Mouse (Mus musculus): ENCODE results near the gene Iqce.
A peak's percentile ranks its signal among the peaks of the same experiment; 100 is the strongest.
"Not testable (repeated sequence)": the region's sequence is repeated elsewhere in the genome, so short reads cannot be mapped to it uniquely, and the experiment has no call there.

The Iqce gene

DNA sequence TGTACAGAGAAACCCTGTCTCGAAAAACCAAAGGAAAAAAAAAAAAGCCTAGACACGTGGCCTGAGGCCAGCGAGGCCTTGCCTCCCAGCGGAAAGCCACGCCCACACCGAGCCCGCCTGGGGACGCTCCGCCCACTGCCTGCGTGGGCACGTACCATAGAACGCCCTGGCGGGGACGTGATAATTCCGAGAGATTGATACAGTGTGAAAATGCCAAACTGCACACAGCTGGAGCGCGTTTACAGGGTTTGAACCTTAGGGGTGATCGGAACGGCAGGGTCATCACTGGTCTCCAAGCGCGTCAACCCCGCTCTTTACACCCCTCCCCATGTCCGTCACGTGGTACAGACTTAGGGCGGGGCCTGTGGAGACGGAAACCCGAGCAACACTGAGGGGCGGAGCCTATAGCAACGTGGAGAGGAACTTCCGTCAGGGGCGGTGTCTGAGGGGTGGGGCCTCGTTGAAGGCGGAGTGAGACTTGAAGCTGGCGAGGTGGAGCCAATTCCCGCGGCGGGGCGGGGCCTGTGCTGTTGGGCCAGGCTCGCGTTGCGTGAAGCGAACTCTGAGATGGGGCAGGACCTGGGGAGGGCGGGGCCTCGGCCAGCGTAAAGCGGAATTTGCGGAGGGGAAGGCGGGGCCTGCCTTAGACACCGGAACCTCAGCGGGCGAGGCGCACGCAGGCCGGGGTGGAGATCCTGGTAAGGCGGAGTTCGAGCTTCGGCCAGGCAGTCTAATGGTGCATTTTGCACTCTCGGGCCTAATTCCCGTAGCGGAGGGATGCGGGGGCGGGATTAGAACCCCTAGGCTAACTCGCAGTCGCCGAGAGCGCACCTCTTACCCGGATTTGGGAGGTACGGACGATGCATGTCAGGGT is 2.4 kb upstream of the Iqce start, which contains the start of gene Brat1:
Gene Brat1, plus strand, starts transcription at position 634 of the 874 bp plus-strand sequence.
- peak; percentile 100 for DNase-seq

DNA sequence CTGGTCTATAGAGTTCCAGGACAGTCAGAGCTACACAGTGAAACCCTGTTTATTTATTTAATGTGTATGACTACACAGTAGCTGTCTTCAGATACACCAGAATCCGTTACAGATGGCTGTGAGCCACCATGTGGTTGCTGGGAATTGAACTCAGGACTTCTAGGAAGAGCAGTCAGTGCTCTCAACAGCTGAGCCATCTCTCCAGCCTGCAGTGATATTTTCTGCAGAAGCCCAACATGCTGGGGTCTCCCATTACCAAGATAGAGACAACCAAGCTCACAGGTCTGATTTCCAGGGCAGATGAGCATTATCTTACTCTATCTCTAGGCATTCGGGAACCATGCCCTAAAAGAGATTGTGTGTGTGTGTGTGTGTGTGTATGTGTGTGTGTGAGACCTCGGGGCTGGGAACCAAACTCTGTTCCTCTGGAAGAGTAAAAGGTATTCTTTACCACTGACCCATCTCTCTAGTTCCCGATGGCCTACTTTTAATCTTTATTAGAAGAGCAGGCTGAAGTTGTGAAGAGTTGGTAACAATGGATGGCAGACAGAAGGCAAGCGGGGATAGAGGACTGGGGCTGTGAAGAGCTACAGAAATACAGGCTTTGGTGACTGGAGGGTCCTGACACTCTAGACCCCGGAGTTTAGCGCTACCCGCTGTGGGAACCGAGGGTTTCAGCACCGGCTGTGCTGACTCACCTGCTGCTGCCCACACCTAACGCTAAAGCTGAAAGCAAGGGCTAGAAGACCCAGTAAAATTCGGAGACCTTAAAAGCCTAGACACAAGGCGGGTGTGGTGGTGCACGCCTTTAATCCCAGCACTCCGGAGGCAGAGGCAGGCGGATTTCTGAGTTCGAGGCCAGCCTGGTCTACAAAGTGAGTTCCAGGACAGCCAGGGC is 1.6 kb upstream of the Iqce start:
- no peak for DNase-seq

DNA sequence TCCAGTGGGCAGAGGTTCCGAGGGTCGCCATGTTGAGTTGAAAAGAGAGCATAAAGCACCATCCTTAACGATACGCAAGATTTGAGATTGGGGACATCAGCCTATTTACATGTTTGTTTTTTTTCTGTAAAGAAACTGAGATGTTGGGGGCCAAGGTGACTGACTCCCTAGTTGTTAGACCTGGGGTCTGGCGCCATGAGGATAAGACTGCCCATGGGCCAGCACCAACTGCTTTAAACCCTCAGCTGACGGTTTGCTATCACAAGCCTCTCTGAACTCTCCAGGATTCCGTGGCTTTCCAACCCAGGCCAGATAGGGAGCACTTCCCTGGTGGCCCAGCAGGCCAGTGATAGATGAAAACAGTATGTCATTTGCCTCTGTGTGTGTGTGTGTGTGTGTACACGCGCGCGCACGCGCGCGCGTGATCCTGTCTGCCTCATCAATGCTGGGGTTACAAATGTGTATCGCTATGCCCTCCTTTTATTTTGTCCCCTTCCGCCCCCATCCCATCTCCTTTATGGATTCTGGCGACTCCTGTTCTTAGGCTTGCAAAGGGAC is 519 bp upstream of the Iqce start:
- peak; percentile 8 for DNase-seq

DNA sequence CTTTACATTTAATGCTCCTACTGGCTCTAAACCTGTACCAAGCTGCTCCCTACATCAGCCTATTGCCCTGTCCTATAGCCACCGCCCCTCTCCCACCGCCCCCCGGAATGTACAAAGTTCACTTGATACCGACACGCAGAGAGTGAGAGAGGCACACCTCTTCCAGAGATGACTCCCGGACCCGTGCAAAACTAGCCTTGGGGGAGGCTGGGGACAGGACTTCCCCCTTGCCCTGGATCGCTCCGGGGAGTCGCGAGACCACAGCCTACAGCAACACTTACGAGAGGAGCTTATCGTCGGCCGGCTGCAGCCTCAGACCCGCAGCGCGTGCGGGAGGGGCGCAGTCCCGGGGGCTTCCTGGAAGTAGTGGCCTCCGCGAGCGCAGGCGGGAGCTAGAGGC is 517 bp downstream of the Iqce start:
- no peak for DNase-seq

DNA sequence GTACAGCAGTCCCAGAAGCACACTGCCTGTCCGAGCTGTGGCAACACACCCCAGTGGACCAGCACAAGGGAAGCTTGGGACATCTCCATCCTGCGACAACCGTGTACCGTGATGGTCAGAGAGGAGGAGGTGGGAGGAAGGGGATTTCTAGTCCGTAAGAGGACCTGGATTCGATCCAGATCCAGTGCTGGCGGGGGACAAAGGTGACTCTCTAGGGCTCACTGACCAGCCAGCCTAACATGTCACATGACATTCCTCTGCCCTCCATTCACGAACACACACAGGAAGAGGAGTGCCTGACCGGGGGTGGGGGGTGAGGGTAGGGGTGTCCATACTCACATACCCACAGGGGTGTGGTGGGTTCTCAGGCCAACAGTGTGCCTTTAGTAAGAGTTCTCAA is 2.4 kb downstream of the Iqce start:
- DNase-seq: peak; percentile 47

DNA sequence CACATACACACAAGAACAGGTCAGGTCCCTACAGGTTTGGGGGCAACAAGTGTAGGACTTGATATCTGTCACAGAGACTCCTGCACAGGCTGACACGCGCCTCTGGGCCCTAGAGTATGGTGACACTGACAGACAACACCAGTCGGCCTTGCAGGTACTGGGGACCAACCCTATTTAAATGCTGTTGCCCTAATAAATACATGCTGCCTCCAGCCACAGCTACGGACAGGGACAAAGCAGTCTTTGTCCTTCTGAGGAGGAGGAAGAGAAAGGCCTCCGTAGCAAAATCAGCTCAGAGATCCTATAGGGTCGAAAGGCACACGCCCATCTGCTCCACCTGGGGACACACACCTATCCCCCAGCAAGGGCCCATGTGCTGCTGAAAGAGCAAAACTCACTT is 6.2 kb downstream of the Iqce start:
- DNase-seq: no peak

DNA sequence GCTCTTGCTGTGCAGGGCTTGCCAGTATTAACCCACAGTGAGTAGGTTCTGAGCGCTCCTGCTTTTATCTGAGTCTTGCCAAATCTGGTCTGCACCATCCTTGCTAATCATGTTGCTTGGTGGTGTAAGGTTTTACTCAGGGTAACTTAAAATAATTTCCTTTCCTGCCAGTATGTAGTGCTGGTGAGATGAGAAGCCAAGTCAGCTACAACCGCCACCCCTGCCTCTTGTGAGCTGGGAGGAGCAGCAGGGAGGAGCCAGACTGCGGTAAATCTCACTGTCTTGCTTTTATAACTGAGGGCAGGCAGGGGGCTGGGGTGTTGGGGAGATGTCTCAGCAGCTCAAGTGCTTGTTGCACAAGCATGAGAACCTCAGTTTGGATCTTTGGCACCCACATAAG is 13.7 kb downstream of the Iqce start:
- no peak for DNase-seq

DNA sequence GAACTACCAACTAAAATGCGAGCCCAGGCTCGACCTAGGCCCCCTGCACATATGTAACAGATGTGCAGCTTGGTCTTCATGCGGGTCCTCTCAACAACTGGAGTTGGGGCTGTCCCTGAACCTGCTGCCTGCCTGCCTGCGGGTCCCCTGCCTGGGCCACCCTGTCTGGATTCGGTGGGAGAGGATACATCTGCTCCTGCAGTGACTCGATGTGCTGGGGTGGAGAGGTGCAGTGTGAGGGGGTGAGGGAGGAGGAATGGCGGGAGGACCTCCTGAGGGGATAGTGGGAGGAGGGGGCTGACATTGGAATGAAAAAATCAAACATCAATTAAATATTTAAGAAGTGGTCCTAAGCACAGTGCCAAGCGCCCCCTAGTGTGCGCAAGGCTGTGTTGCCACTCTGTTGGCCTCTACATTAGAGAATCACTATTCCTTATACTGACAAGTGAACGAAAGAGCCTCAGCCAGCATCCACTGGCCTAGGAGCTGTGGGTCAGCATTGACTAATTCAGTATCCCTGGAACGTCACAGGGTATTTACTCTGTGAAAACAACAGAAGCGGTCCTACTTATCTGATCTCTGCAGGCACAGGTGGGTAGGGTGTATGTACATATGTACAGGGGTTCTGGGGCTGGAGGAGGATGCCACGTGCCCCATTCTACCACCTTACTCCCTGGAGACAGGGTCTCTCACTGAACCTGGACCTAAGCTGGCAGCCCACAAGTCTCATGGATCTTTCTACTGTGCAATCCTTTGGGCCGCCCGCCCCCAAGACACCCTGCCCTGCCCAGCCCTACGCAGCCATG is 17.6 kb downstream of the Iqce start:
- DNase-seq: peak; percentile 48

DNA sequence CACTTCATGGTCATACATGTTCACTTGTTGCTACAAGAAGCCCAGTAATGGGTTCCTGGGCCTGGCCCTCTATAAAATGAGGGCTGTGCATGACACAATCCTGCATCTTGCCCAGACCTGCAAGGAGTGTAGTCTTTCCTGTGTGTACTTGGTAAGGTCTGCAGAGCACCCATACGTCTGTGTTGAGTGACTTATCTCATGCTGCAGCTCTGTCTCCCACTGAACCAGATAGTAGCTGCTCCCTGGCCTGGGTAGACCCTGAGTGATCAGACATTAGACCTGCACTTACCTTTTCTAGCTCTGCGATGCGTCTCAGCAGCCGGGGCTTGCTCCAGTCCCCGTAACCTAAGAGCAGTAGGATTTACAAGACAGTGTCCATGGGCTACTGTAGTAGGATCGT is 20.1 kb downstream of the Iqce start:
- no peak for DNase-seq

DNA sequence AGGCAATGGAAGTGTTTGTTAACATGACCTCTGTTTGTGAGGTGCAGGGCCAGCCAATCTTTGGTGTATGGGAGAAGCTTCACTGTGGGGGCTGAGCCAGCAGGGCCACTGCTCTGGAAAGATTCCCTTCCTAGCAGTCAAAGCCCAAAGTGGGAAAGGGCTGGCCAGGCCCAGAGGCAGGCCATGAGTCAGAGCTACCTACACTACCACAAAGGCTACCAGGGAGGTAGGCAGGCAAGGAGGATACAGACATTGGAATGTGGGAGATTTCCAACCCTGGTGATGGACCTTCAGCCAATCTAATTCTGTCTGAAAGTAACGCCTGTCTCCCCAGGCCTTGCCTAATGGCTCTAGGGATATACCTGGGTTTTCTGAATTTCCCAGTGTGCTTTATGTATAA is 21.2 kb downstream of the Iqce start:
- DNase-seq: no peak

DNA sequence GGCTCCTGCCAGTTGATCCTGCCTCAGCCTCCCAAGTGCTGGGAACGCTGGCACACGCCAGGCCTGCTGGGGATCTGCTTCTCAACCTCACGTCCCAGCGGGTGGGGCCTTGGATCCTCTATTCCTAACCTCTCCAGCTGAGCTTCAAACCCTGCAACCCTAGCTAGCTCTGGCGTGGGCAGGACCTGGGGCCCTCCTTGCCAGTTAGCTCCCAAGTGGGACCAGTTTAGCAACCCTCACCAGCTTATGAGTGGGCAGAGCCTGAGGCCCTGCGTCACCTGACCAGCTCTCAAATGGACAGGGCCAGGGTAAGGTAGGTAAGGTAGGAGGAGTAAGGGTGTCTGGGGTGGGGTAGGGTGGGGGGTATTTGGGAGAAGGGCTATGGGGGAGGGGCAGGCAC is 22.1 kb downstream of the Iqce start:
- no peak for DNase-seq

DNA sequence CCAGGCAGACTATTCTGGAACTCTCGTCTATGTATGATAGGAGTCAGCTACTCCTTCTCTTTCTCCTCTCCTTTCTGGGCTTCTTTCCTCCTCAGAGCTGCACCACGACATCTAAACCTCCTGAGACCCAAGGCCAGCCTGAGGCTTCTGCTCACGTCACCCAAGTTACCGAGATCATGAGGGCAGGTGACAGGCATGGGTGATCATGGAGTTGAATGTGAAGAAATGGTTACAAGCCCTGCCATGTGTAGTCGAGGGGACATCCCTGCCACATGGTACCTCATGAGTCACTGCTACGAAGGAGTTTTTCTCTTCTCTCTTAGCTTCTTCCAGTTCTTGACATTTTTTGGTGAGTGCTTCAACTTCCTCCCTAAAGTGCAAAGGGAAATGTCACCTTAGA is 25.0 kb downstream of the Iqce start:
- DNase-seq: no peak

DNA sequence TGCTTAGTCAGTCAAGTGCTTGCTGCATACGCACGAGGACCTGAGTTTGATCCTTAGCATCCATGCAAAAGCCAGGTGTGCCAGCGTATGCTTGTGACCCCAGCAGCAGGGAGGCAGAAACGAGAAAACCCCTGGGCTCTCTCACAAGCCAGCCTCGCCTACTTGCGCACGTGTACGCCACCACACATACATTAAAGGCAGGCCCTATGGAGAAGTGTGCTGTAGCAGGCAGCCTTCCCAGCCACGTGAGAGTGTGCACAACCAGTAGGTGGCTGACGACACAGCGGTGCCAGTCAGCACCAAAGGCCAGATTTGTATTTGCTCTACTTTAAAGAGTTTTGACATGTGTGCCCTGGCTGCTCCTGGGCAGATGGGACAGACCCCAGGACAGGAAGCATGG is 26.5 kb downstream of the Iqce start:
- DNase-seq: no peak

DNA sequence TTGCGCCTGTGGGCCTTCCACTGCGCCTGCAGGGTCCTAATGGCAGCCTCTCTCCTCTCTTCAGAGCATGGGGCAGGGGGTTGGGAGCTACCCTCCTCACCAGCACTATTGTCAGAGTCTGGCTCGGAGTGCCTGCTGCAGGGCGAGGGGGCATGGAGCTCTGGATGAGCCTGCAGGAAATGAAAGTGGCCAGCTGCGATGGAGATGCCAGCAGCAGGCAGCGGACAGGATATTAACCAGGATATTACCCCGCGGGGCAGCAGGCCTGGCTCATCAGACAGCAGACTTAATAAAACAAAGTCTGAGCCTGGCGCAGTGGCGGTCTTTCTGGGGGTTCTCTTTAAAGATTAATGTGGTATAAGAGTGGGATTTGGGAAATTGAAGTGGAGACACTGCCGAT is 27.1 kb downstream of the Iqce start:
- no peak for DNase-seq

DNA sequence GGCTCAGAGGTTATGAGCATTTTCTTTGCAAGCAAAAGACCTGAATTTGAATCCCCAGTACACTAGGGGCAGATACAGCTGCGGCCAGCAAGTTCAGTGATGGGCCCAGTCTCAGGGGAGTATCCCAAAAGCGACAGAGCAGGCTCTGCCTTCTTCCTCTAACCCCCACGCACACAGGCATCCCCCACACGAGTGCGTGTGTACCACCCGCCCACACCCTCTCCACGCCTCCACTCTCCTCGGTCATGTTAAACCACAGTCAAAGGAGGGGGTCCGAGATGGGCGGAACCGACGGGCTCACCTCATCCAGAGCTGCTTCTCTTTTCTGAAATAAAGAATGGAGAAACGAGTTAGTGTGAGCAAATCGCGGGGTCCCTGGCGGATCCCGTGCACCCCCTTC is 28.1 kb downstream of the Iqce start:
- no peak for DNase-seq

DNA sequence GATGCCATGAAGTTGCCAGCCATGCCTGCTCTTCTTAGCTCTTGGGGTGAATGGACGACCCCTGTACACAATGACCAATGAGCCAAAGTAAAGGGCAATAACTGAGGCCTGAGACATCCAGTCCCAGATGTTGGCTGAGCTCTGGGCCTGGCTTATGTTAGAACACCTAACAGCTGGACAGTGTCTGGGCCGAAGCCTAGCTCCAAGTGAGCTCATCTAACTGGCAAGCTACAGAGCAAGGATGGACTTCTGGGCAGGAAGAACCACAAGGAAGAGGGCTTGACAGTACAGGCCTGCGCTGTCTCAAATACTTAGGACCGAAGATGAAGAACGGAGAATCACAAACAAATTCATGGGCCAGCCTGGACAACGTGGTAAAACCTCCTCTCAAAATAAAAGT is 29.6 kb downstream of the Iqce start:
- not testable (repeated sequence) for DNase-seq

DNA sequence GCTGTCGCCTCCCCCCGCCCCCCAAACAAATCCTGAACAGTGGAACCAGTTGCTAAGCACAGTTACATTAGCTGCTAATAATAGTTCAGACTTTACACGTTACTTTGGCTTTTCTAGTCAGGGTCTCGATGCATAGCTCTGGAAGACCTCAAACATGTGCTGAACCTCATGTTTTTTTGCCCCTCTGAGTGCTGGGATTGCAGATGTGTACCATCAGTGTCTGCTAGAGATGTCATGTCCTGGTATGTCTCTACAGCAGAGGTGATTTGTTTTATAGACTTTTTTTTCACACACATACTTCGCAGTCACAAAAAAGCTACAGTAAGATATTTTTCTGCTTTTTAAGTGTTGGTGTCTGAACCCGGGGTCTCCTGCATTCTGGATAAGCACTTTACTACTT is 30.1 kb downstream of the Iqce start:
- no peak for DNase-seq

DNA sequence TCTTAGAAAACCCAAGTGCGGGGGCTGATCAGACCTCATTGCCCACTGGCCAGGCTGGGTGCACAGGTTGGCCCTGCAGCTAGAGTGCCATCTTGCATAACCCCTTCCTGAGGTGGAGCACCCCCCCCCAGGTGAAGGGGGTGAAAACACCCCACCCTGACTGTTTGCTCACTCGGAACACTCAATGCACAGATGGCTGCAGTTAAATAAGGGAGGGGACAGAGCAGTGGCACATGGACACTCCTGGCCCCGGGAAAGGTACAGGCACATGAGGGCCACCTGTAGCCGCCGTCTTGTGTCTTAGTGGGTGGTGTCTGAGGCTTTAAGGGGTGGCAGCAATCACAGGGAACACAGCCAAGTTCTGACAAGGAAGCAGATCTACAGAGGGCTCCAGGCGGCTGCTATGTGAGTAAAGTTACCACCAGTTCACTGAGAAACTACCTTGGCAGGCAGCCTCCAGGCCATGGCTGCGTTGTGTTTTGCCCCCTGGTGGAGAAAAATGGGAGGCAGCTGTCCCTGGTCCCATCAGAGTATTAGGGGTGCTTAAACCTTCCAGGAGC is 38.5 kb downstream of the Iqce start:
- DNase-seq: peak; percentile 60

DNA sequence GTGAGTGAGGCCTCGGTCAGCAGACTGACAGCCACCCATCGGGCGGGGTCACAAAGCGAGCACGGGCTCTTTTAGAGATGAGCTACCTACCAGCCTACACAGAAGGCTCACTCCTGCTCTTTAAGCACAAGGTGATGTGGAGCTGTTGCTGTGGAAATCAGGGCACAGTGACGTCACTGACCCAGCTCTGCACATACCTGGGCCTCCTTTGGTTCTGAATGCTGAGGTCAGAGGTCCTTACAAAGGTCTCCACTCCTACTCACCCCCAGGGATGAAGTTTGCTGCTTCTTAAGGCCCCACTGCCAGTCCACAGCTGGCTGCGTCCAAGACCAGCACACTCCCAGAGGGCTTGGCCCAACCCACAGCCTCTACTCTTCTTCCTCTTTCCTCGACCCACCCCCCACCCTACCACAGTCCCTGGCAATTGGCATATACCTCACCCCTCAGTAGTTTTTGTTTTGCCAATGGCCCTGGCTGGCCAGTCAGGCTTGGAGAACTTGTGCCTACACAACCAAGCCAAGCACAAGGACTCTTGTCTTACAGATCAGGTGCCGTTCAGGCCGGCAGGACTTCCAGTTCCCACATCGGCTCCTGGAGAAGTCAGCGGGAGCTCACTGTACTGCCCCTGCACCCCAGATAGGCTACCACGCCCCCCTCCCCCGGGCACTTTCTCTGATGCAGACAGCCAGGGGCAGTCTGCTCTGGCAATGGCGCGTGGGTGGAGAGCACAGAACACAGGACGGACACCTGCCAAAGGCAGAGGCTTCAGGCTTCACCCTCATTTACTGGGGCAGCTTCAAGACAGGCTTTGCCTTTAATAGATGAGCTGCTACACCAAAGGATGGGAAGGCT is 39.2 kb downstream of the Iqce start:
- no peak for DNase-seq

DNA sequence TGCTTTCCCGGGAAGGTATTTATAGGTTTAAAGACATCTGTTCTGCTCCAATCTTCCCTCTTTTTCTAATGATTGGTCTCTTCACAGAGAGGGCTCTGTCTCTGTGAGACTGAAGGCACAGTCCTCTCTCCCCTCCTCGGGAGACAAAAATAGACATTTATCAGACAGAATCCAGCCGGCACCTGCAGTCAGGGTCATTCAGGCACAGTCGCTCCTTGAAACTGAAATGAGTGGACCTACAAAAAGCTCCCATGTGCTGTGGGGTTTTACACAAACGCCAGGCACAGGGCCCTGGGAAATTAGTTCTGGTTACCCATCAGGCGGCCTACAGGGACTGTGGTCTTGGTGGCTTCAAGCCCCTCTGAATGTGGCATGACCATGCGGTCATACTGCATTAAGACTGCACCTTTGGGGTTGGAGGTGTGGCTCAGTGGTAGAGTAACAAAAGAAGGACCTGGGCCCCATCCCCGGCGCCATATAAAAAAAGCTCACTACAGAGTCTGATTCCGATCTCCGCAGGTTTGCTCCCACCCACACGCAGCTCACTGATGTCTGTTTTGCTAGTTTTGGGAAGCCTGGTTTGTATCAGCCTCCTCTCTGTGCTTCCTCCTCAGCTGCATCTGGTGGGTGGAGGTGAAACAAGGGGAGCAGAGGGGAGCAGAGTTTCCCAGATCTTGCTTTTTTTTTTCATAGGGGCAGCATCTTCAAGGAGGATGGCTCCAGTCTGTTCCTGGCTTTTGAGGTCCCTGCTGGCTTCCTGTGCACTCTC is 40.1 kb downstream of the Iqce start:
- no peak for DNase-seq

DNA sequence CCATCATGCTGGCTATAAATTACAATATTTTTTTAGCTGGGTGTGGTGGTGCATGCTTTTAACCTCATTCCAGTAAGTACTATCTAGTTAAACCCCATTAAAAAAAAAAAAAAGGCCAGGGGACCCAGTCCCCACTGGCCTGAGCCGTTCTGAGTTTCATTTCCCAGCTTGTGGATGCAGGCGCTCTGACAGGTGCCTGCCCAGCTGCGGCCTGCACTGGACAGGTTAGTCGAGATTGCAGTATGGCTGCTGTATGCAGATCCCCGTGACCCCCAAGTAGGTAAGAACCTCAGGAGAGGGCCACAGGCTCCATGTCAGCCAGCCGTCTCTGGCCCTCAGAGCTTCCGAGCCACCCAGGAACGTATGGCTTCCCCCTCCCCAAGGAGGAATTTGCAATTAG is 40.8 kb downstream of the Iqce start:
- DNase-seq: no peak
